Mouse (Mus musculus) adipocyte (in vitro differentiated cells): ENCODE results near the gene Wdr27.
A peak's percentile ranks its signal among the peaks of the same experiment; 100 is the strongest.

ENCODE experiments used
- DNase-seq: peaks from one replicate; pipeline ENCODE4 v3.0.0-alpha.2; 2016; ENCODE audit warnings: low spot score

The Wdr27 gene

GRCm38 (mm10) chr17:14817975-14818374, 125.0 kb downstream of the Wdr27 start:
- DNase-seq = no peak

GRCm38 (mm10) chr17:14816107-14816506, 126.9 kb downstream of the Wdr27 start:
- no peak for DNase-seq

DNA sequence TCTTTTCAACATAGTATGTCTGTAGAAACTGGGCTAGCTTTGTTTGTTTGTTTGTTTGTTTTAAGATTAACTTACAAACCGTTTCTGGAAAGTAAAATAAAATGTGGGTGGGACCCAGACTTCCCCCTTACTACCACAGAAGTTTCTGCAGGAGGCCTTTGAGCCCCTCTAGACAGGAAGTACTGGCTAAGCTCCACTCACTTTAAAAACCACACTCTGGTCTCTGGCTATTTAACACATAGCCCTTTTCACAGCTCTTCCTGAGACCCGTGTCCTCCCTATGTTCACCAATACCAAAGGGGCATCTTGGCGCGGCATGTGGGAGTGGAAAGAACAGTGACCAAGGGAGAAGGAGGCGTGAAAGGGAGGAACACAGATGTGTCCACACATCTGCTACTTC, 127.7 kb downstream of the Wdr27 start:
- no peak for DNase-seq

DNA sequence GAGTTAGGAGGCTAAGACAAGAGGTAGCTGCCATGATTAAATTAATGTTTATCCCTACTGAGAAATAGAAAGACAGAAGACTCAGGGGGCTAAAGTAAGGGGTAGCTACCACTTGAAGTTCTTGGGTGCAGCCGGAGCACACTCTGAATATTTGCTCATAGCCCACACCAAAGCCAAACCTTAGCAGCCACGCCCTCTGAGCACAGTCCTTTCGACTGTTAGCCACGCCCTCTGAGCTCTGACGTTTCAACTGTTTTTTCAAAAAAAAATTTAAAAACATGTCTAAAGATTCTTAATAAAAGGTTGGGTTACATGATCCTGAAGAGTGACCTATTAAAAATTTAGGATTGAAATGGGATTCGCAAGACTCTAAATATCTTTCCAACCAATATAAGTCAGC, 130.3 kb downstream of the Wdr27 start:
- no peak for DNase-seq

- no peak for DNase-seq
Measured at GRCm38 (mm10) chr17:14812033-14812432, 130.9 kb downstream of the Wdr27 start.

DNA sequence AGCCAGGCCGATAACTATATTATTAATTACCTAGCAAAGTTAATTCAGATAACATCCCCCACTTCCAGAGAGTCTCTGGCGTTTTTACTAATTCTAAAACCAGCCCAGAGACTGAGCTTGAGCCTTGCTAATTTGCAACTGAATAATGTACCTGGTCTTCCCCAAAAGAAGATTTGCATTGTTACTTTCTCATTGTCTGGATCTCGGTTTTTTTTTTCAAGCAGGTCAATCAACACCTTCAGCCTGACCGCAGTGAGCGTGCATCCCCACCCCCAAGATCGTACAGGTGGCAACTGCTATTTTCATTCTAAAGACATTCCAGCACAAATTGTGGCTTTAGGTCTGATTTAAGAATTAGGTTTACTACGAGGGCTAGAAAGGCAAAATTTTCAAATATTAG, 136.2 kb downstream of the Wdr27 start:
- no peak for DNase-seq

DNA sequence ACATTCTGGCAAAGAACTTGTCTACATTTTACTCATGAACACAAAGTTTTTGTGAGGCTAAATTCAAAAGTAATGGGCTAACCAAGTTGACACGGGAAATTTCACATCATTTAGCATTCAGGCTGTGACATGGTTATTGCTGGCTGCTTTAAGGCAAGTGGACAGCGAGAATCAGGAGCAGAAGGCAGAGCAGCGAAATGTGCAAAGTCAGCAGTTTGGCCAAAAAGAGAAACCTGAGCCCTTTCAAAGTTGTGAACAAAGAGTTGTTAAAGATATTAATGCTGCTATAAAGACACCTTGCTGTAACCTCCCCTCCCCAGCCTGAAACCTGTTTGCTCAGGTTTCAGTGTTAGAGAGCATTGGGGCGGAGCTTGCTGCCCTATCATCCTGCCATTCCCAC, 143.7 kb downstream of the Wdr27 start:
- DNase-seq = no peak

DNA sequence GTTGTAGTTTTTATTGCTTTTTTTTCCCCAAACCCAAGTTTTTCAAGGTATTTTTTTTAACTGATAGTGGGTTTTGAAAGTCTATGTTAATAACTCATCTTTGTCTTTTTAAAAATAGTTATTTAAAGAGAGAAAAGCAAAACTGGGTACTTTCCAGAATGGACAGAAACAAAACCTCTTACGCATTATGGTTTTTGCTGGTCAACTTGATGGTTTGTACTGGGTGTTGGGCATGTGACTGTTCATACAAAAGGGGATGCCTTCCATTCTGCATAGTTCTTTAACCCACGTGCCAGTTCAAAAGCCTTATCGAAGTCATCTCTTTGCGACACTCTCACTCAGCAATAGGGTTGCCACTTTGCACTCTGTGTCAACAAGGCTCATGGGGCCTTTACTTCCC, 147.9 kb downstream of the Wdr27 start:
- no peak for DNase-seq

GRCm38 (mm10) chr17:14779356-14779755, 163.6 kb downstream of the Wdr27 start:
- peak; percentile 100 for DNase-seq

GRCm38 (mm10) chr17:14771339-14771738, 171.6 kb downstream of the Wdr27 start:
- peak; percentile 96 for DNase-seq

- no peak for DNase-seq
Measured at GRCm38 (mm10) chr17:14770377-14770776, 172.6 kb downstream of the Wdr27 start.
